Mouse (Mus musculus) ES-Bruce4 (cell line): ENCODE results near the gene Spats2l.

ENCODE experiments used
- CTCF ChIP-seq: IDR thresholded peaks from one replicate; pipeline ENCODE4 v1.8.1; 2011; ENCODE audit warnings: low read depth, low read length
- POLR2A ChIP-seq: IDR thresholded peaks from one replicate; pipeline ENCODE4 v1.8.1; 2011; ENCODE audit warnings: low read length; ENCODE audit not compliant: insufficient read depth

DNA sequence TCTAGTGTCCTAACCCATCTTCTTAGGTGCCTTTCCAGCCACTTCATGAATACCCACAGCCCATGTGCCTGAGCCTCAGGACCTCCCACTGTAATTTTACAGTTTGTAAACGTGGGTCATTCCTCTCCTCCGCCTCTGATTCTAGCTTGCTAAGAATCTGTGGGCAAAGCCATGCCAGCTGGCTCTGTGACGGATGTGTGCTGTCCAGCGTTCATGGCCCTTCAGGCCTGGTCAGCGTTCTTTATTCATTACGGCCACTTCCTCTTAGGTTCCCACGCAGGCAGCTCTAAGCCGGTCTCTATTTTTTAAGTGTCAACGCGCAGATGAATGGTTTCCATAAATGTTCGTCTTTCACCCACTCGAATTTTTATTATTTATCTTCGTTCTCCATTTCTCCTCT lies 94.7 kb downstream of the Spats2l start:
- TF ChIP-seq POLR2A (no peak), CTCF (no peak)
